Mouse (Mus musculus): ENCODE data around the gene Ipo8. TPM values are rescaled to one million over a fixed set of nuclear protein-coding genes. Genes with fewer than 3 reads are reported as not detected.

Gene Ipo8
- total RNA-seq, 2 experiments from 2014 or later = 23.6 to 27.5 TPM

DNA sequence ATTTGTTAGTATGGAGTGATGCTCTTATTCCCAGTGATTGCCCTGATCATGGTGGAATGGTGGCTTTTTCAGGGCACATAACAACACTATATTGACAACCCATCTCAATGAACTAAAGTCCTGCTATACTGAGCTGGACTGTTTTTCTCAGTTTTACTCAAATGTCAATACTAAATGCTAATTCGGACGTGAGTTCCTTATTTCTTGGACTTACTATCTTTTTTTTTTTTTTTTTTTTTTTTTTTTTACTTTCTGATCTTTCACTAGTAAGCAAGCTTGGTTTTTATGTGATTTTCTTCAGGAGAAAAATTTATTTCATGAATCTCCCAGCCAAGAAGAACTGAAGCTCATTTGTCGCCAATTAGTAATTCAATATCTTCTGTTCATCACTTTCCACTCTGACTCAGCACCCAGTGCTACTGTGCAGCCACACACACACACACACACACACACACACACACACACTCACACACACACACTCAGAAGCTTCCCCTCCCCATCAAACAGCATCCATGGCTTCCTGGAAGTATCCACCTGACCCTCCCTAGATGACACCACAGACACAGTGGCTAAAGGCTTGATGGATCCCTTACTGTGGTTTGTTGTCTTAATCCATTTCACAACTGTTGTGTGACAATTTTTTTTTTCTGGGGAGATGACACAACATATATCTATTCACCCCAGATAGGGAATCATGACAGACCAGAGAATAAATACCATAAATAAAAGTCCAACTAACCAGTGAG is 69.1 kb downstream of the Ipo8 start:
- intact Hi-C loops (cut with DNase I) = no loop called here
- DNase-seq = no peak

DNA sequence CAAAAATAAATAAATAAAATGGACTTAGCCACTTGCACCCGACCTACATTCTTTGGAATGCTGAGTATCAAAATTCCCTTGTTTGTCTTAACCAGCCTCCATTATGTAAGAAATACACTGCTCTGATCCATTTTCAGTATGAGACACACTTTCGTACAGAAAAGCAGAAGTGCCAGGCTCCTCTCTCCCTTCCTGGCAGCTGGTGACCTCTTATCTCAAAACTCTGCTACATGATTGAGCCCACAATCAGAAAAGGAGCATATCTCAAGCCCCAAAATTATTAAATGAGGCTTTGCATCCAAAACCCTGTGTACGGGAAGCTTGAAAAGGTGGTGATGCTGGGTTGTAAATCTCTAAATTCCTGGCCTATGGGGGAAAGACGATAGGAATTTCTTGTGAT is 69.8 kb downstream of the Ipo8 start:
- intact Hi-C loops (cut with DNase I) = no loop called here
- no peak for DNase-seq

DNA sequence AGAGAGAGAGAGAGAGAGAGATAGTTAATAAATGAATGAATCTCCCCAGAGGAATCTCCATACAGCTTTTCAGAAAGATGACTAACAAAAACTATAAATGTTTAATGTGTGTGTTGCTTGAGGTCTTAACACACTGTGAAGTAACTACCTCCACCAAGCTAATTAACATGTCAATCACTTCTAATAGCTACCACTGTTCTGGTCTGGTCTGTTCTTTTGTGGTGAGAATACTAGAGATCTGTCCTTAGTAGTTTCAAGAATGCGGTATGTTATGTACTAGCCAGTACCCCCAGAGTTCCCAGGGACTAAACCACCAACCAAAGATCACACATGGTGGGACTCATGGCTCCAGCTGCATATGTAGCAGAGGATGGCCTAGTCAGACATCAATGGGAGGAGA is 74.7 kb downstream of the Ipo8 start:
- DNase-seq = no peak
- intact Hi-C loops (cut with DNase I) = no loop called here

GRCm38 (mm10) chr6:148751400-148751799 is 79.9 kb downstream of the Ipo8 start:
- intact Hi-C loops (cut with DNase I) = no loop called here
- peak; percentile 16 to 25 for DNase-seq

- intact Hi-C loops (cut with DNase I) = no loop called here
- DNase-seq = no peak
Observed at GRCm38 (mm10) chr6:148750183-148750582, 81.1 kb downstream of the Ipo8 start.

DNA sequence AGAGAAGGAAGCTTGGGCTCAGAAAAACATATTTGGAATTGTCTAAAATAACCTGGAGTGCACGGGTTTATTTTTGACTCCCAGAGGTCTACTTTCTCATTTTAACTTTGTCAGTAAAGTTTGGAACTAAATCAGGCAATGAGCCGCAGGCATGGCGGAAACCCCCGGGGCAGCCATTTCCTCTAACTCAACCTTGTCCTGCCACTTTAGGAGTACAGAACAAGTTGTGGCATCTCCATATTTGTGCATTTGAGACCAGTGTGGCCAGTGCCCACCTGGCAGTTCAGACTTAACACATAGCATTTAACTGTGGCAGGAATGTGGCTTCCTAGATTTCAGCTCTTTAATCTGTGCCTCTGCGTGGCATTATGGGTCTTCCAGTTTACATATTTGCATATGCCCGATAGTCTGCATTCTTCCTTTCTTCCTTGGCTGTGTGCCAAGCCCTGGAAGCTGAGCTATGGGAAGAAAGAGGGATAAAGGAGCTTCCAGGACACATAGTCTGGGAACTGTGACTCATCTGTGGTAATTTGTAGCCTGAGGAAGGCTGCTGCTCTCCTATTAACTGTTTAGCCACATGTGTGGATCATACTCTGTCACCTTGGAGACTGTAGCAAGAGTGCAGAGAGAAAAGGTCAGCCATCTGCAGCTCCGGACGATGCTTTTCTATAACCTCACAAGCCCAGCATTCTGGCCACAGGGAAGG is 90.6 kb downstream of the Ipo8 start:
- peak in 1 of 2 experiments; percentile 5 for DNase-seq
- intact Hi-C loops (cut with DNase I) = no loop called here

DNA sequence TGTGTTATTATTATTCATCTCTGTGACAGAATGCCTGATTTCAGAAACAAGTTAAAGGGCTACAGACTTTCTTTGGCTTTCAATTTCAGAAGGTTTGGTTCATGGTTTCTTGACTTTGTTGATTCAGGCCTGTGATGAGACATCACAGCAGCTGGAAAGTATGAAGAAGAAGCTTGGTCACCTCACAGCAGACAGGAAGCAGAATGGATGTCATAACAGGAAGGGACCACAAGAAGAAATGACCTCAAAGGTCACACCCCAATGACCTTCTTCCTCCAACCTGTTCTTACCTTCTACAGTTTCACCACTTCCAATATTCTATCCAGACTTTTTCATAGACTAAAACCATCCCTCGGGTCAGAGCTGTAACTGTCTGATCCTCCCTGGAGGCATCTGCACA is 94.9 kb downstream of the Ipo8 start:
- intact Hi-C loops (cut with DNase I) = no loop called here
- no peak for DNase-seq

- intact Hi-C loops (cut with DNase I) = no loop called here
Observed at GRCm38 (mm10) chr6:148734012-148734411, 97.3 kb downstream of the Ipo8 start.

DNA sequence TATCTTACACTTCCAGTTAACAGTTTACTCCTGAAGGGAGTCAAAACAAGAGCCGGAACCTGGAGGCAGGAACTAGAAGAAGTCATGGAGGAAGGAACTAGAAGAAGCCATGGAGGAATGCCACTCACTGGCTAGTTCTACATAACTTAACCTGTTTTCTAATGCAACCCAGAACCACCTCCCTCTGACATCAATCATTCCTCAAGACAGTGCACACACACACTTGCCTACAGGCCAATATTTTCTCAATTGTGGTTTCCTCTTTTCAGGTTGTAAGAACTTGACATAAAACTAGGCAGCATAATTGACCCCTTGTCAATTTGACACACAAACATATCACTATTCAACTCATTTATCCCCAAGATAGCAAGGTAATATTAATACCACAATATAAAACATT is 98.3 kb downstream of the Ipo8 start:
- DNase-seq = no peak
- intact Hi-C loops (cut with DNase I) = no loop called here

More at GRCm38 (mm10) chr6:148734012-148734411, 97.3 kb downstream of the Ipo8 start:
- DNase-seq = no peak

DNA sequence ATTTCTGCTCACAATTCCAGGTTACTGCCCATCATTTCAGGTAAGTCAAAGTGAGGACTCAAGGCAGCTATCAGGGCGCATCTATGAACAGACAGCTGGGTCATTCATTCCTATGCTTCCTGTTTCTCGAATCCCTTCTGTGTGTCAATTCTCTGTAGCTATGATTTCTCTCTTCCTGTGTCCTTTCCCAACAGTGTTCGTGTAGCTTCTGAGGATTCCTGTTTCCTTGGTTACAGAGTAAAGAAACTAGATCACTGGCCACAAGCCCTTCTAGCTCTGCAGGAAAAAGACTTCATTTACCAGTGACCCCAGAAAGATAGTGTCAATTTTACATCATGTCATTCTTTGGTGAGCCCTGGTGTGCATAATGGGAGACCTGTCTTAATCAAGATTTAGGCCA is 102.7 kb downstream of the Ipo8 start:
- intact Hi-C loops (cut with DNase I) = no loop called here
- no peak for DNase-seq

- DNase-seq = no peak
- intact Hi-C loops (cut with DNase I) = no loop called here
Observed at GRCm38 (mm10) chr6:148727871-148728524, 103.3 kb downstream of the Ipo8 start.

DNA sequence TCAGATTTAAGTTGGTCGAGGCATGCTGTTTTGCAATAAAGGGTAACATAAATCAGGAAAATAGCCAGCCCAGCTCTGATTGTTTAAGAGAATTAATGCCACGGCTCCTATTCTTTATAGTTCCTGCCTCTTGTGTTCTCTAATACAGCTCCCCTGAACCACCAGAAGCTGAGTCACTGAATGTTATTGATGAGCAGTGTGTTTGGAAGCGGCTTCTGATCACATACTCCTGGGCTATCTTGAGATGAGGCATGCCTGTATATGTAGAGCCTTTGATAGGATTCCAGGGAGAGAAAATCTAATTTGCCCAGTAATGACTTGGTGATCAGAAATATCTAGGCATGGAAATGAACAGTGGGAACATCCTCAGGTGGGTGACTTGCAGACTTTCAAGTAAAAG is 106.8 kb downstream of the Ipo8 start:
- no peak for DNase-seq
- intact Hi-C loops (cut with DNase I) = no loop called here

Other genes with a start within 250 kb of the Ipo8 start
- gene Caprin2, start 64.8 kb upstream of the Ipo8 start, total RNA-seq (2021) = 1 to 10 TPM; 6.2 to 7.8 TPM
- 10 to 100 TPM in 1 of 2 experiments, 1 to 10 TPM in 1; 9.0 to 11.6 TPM for gene Sinhcaf, start 115.0 kb upstream of the Ipo8 start, total RNA-seq (2021)